Mouse (Mus musculus) heart, embryonic 11.5 days (tissue): ENCODE results near the gene Ncbp2. TPM values are rescaled to one million over a fixed set of nuclear protein-coding genes. Genes with fewer than 3 reads are reported as not detected.
"Not testable (repeated sequence)": the region's sequence is repeated elsewhere in the genome, so short reads cannot be mapped to it uniquely, and the experiment has no call there.

Experiments
- ATAC-seq: fragments of 200-750 bp; cut with Nextera tagmentation; replicated peaks from 2 replicates; pipeline ENCODE4 v1.8.0; 2017; ENCODE audit warnings: moderate library complexity; ENCODE audit not compliant: insufficient number of reproducible peaks, low FRiP score, low TSS enrichment
- H3K27ac ChIP-seq: fragments of 300-500 bp; sonication (generic); 2 replicates; pipeline ENCODE4 v1.5.1; 2014; ENCODE audit warnings: mild to moderate bottlenecking, low read depth, low read length
- H3K27me3 ChIP-seq: fragments of 300-500 bp; sonication (generic); 2 replicates; pipeline ENCODE4 v1.6.1; 2014; ENCODE audit warnings: mild to moderate bottlenecking, low read length, mixed read lengths; ENCODE audit not compliant: control insufficient read depth, insufficient read depth
- H3K36me3 ChIP-seq: fragments of 300-500 bp; sonication (generic); 2 replicates; pipeline ENCODE4 v1.6.1; 2014; ENCODE audit warnings: mild to moderate bottlenecking, low read length, moderate library complexity, mixed read lengths; ENCODE audit not compliant: control insufficient read depth, insufficient read depth
- H3K4me1 ChIP-seq: fragments of 300-500 bp; sonication (generic); 2 replicates; pipeline ENCODE4 v1.6.1; 2014; ENCODE audit warnings: low read length; ENCODE audit not compliant: control insufficient read depth, insufficient read depth
- H3K4me2 ChIP-seq: fragments of 300-500 bp; sonication (generic); 2 replicates; pipeline ENCODE4 v1.6.1; 2014; ENCODE audit warnings: mild to moderate bottlenecking, moderate library complexity
- H3K4me3 ChIP-seq: fragments of 300-500 bp; sonication (generic); 2 replicates; pipeline ENCODE4 v1.5.1; 2014; ENCODE audit warnings: low read depth, low read length
- H3K9ac ChIP-seq: fragments of 300-500 bp; sonication (generic); 2 replicates; pipeline ENCODE4 v1.6.1; 2014; ENCODE audit warnings: mild to moderate bottlenecking, low read depth, low read length, moderate library complexity
- H3K9me3 ChIP-seq: fragments of 300-500 bp; sonication (generic); replicated peaks from 2 replicates; pipeline ENCODE4 v1.6.1; 2016; ENCODE audit warnings: low read length; ENCODE audit not compliant: control insufficient read depth
- WGBS: fragments of 180-500 bp; shearing (Covaris S2); extraction: QIAGEN DNeasy Blood & Tissue Kit; methylation state at CpG from one replicate; pipeline ENCODE4 v1.1.7; 2014; ENCODE audit not compliant: insufficient replicate concordance; 5-methylcytosine and 5-hydroxymethylcytosine counted together
- polyA plus RNA-seq: library from polyadenylated mRNA; unstranded; fragments of >200 nt; fragmentation: Nextera tagmentation; extraction: Ambion mirVana; gene quantifications from 2 replicates; pipeline ENCODE4 v1.2.1, GENCODE M21; 2014

Ncbp2 gene
- polyA plus RNA-seq, 1 experiment from 2014 or later, result 90.0 TPM

DNA sequence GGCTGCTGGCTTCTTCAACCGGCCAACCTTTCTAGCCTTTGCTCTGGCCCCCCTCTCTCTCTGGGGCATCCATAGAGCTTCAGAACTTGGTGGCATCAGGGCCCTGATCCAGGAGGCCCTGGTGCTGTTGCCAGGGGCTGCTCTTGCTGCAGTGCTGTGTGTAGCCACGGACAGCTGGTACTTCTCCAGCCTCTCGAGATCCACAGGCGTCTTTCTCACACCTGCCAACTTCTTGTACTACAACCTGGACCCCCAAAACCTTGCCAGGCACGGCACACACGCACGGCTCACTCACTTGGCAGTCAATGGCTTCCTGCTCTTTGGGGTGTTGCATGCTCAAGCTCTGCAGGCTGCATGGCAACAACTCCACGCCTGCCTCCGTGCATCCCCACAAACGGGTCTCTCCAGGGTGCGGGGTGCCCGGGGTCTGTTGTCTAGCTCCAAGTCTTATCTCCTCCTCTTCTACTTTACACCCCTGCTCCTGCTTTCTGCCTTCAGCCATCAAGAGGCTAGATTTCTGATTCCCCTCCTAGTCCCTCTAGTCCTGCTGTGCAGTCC is 3.5 kb upstream of the Ncbp2 start:
- Histone ChIP-seq H3K9me3 (no peaks in the 10 kb centered on the region), H3K27me3 (no peaks in the 10 kb centered on the region), H3K36me3 (no peaks in the 10 kb centered on the region), H3K4me3 (no peak overlapping the region), H3K9ac (no peak overlapping the region), H3K4me1 (peaks cover 16% of the 10 kb centered on the region), H3K4me2 (no peak overlapping the region), H3K27ac (no peak overlapping the region)
- 85% methylated on average over 12 of the region's 12 CpGs for WGBS
- no peak for ATAC-seq

DNA sequence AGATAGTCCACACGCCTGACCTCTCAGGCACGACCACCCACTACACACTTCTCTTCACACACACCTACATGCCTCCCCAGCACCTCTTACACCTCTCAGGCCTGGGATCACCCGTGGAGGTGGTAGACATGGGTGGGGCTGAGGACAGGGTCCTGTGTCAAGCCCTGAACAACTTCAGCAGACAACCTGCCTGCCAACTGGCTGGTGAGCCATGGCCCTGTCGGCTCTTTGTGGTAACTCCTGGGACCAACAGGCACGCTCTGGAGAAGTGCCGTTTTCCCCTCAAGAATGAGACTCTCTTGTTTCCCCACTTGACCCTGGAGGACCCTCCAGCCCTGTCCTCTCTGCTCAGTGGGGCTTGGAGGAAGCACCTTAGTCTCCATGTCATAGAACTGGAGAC is 2.9 kb upstream of the Ncbp2 start:
- Histone ChIP-seq H3K9ac (no peak overlapping the region), H3K4me1 (peaks cover 16% of the 10 kb centered on the region), H3K27me3 (no peaks in the 10 kb centered on the region), H3K4me3 (no peak overlapping the region), H3K27ac (no peak overlapping the region), H3K9me3 (no peaks in the 10 kb centered on the region), H3K36me3 (no peaks in the 10 kb centered on the region), H3K4me2 (no peak overlapping the region)
- ATAC-seq, result no peak
- WGBS, result 79% methylated on average over 6 of the region's 6 CpGs

DNA sequence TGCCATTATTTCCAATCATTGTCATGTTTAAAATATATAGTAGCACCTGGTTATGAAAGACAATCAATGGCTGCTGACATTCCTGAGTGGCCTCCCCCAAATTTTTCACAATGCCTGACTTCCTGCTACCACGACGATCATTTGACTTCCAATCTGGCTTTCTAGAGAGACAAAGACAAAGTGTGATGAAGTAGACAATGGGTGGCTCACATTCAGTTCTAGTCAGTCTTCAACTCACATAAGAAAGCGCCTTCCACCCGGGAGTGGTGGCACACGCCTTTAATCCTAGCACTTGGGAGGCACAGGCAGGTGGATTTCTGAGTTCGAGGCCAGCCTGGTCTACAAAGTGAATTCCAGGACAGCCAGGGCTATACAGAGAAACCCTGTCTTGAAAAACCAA is 2.3 kb upstream of the Ncbp2 start:
- not testable (repeated sequence) for H3K9me3 ChIP-seq, H3K4me3 ChIP-seq, H3K36me3 ChIP-seq, H3K27me3 ChIP-seq, H3K4me2 ChIP-seq, H3K27ac ChIP-seq, ATAC-seq, H3K9ac ChIP-seq
- peaks cover 16% of the 10 kb centered on the region for H3K4me1 ChIP-seq
- WGBS, result 85% methylated on average over 6 of the region's 6 CpGs

DNA sequence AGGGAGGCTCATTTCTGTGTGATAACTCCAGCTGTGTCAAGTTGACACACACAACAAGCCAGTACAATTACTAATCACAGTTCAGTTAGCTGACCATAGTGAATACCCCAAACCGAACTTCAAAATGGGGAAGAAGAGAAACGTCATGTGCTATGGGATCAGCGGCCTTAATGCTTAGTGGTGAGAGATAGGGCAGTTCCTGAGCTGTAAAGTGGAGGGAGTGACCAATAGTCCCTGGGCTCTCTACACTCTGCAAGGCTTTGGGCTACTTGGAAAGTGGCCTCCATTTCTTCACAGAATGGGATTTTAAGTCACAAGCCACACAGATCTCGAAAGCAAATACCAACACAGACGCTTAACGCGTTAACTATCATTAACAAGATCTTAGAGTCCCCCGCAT is 980 bp upstream of the Ncbp2 start:
- ATAC-seq, result no peak
- no peaks in the 10 kb centered on the region for H3K36me3 ChIP-seq
- peak overlapping the region; percentile 98 for H3K9ac ChIP-seq
- H3K9me3 ChIP-seq, result no peaks in the 10 kb centered on the region
- peak overlapping the region; percentile 93 for H3K4me2 ChIP-seq
- H3K27me3 ChIP-seq, result no peaks in the 10 kb centered on the region
- 25% methylated on average over 8 of the region's 8 CpGs for WGBS
- H3K27ac ChIP-seq, result peak overlapping the region; percentile 96; the same call in 1 of the 2 replicates
- H3K4me3 ChIP-seq, result peak overlapping the region; percentile 85
- H3K4me1 ChIP-seq, result peaks cover 16% of the 10 kb centered on the region

DNA sequence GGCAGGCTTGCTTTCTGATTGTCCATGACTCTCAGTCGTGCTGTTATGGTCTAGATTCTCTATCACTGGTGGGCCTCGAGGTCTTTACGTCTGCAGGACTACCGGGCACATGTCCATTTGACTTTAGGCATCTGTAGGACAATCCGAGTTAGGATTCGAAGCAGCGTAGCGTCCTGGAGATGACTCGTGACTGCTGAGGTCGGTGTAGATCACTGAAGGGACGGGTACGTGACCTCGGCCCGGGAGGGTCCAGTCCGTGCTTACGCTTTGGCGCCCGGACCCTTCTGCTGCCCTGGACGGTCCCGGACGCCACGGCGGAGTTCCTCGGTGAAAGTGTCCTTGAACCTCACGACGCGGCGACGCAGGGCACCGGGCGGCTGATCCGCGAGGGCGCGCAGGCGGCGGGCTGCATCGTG is 404 bp upstream of the Ncbp2 start:
- H3K9me3 ChIP-seq, result no peaks in the 10 kb centered on the region
- peak; percentile 56 for ATAC-seq

GRCm38 (mm10) chr16:31963224-31963623 is 14.9 kb downstream of the Ncbp2 start:
- H3K4me1 ChIP-seq, result no peaks in the 10 kb centered on the region
- peaks cover 13% of the 10 kb centered on the region for H3K36me3 ChIP-seq
- no peaks in the 10 kb centered on the region for H3K9me3 ChIP-seq
- no peaks in the 10 kb centered on the region for H3K27me3 ChIP-seq
- H3K4me3 ChIP-seq, result no peak overlapping the region
- WGBS, result 87% methylated on average over 7 of the region's 7 CpGs
- no peak for ATAC-seq
- H3K4me2 ChIP-seq, result no peak overlapping the region
- H3K9ac ChIP-seq, result no peak overlapping the region
- H3K27ac ChIP-seq, result no peak overlapping the region

More for the DNA sequence above, 404 bp upstream of the Ncbp2 start:
- no peaks in the 10 kb centered on the region for H3K27me3 ChIP-seq
- no peaks in the 10 kb centered on the region for H3K36me3 ChIP-seq
- peak overlapping the region; percentile 93 for H3K4me2 ChIP-seq
- peak overlapping the region; percentile 85 for H3K4me3 ChIP-seq
- under 1% methylated on average over 38 of the region's 38 CpGs for WGBS
- H3K4me1 ChIP-seq, result peaks cover 19% of the 10 kb centered on the region
- H3K27ac ChIP-seq, result peak overlapping the region; percentile 96
- H3K9ac ChIP-seq, result peak overlapping the region; percentile 98

DNA sequence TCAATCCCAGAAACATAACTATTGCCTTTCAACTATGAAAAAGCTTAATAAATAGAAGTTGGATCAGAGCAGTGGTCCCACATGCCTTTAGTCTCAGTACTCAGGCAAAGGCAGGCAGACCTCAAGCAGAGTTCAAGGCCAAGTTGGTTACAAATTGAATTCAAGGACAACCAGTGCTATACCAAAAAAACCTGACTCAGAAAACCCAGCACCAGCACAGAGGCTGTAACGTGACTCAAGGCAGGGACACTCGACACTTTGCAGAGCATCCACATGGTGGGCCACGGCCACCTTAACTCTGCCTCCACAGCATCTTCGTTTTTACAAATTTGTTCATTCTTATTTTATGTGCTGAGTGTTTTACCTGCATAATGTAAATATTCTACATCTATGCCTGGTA is 26.9 kb downstream of the Ncbp2 start:
- Histone ChIP-seq H3K9me3 (no peaks in the 10 kb centered on the region), H3K27ac (no peak overlapping the region), H3K4me1 (no peaks in the 10 kb centered on the region), H3K36me3 (peaks cover 5% of the 10 kb centered on the region), H3K9ac (no peak overlapping the region), H3K4me2 (no peak overlapping the region), H3K27me3 (no peaks in the 10 kb centered on the region), H3K4me3 (no peak overlapping the region)
- ATAC-seq, result no peak
- WGBS, result 86% methylated on average over 4 of the region's 4 CpGs

GRCm38 (mm10) chr16:31979501-31979900 is 31.2 kb downstream of the Ncbp2 start:
- peaks cover 4% of the 10 kb centered on the region; the same call in 1 of the 2 replicates for H3K36me3 ChIP-seq
- ATAC-seq, result no peak
- no peaks in the 10 kb centered on the region for H3K9me3 ChIP-seq
- H3K9ac ChIP-seq, result no peak overlapping the region
- H3K27ac ChIP-seq, result no peak overlapping the region
- H3K4me1 ChIP-seq, result no peaks in the 10 kb centered on the region
- H3K4me3 ChIP-seq, result no peak overlapping the region
- H3K27me3 ChIP-seq, result no peaks in the 10 kb centered on the region
- 87% methylated on average over 3 of the region's 3 CpGs for whole genome bisulfite sequencing
- H3K4me2 ChIP-seq, result no peak overlapping the region

DNA sequence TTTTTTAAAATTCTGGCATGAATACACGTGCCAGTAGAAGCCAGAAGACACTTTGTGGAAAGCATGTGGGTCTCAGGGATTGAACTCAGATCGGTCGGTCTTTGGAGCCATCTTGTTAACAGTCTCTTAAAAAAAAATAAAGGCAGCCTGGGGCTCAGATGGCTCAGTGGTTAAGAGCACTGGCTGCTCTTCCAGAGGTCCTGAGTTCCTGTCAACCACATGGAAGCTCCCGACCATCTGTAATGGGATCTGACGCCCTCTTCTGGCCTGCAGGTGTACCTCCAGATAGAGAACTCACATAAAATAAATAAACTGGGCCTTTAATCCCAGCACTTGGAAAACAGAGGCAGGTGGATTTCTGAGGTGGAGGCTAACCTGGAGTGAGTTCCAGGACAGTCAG is 32.6 kb downstream of the Ncbp2 start:
- Histone ChIP-seq H3K4me2 (no peak overlapping the region), H3K27ac (no peak overlapping the region), H3K9me3 (no peaks in the 10 kb centered on the region), H3K4me1 (no peaks in the 10 kb centered on the region), H3K36me3 (peaks cover 4% of the 10 kb centered on the region; the same call in 1 of the 2 replicates), H3K9ac (no peak overlapping the region), H3K4me3 (no peak overlapping the region), H3K27me3 (no peaks in the 10 kb centered on the region)
- WGBS, result 78% methylated on average over 5 of the region's 5 CpGs
- no peak for ATAC-seq
